Mouse (Mus musculus) forebrain, embryonic 13.5 days (tissue): ENCODE measurements around the gene Mamstr. TPM values are rescaled to one million over a fixed set of nuclear protein-coding genes. Genes with fewer than 3 reads are reported as not detected.
A peak's percentile ranks its signal among the peaks of the same experiment; 100 is the strongest.
"Not testable (repeated sequence)": the region's sequence is repeated elsewhere in the genome, so short reads cannot be mapped to it uniquely, and the experiment has no call there.

Source experiments
- ATAC-seq: fragments of 200-750 bp; cut with Nextera tagmentation; 2 replicates; pipeline ENCODE4 v1.8.0; 2017
- H3K27ac ChIP-seq: fragments of 300-500 bp; sonication (generic); 2 replicates; pipeline ENCODE4 v1.5.1; 2015; ENCODE audit warnings: inconsistent platforms, mild to moderate bottlenecking, moderate library complexity
- H3K27me3 ChIP-seq: fragments of 300-500 bp; sonication (generic); 2 replicates; pipeline ENCODE4 v1.6.1; 2015; ENCODE audit warnings: mild to moderate bottlenecking, inconsistent platforms
- H3K36me3 ChIP-seq: fragments of 300-500 bp; sonication (generic); 2 replicates; pipeline ENCODE4 v1.6.1; 2015; ENCODE audit warnings: mild to moderate bottlenecking, inconsistent platforms; ENCODE audit not compliant: poor library complexity, severe bottlenecking
- H3K4me1 ChIP-seq: fragments of 300-500 bp; sonication (generic); 2 replicates; pipeline ENCODE4 v1.6.1; 2015; ENCODE audit warnings: inconsistent platforms
- H3K4me2 ChIP-seq: fragments of 300-500 bp; sonication (generic); 2 replicates; pipeline ENCODE4 v1.6.1; 2015; ENCODE audit warnings: inconsistent platforms, mild to moderate bottlenecking, moderate library complexity
- H3K4me3 ChIP-seq: fragments of 300-500 bp; sonication (generic); 2 replicates; pipeline ENCODE4 v1.5.1; 2015; ENCODE audit warnings: mild to moderate bottlenecking, inconsistent platforms
- H3K9ac ChIP-seq: fragments of 300-500 bp; sonication (generic); 2 replicates; pipeline ENCODE4 v1.6.1; 2015; ENCODE audit warnings: mild to moderate bottlenecking, inconsistent platforms
- H3K9me3 ChIP-seq: fragments of 300-500 bp; sonication (generic); replicated peaks from 2 replicates; pipeline ENCODE4 v1.6.1; 2016; ENCODE audit warnings: inconsistent platforms
- WGBS: fragments of 180-500 bp; shearing (Covaris S2); methylation state at CpG from one replicate; pipeline ENCODE4 v1.1.7; 2015; 5-methylcytosine and 5-hydroxymethylcytosine counted together
- polyA plus RNA-seq: library from polyadenylated mRNA; unstranded; fragments of >200 nt; fragmentation: Nextera tagmentation; extraction: Ambion mirVana; gene quantifications from 2 replicates; pipeline ENCODE4 v1.2.1, GENCODE M21; 2015

Mamstr gene
- polyA plus RNA-seq, 1 experiment from 2014 or later, result 3.8 TPM

DNA sequence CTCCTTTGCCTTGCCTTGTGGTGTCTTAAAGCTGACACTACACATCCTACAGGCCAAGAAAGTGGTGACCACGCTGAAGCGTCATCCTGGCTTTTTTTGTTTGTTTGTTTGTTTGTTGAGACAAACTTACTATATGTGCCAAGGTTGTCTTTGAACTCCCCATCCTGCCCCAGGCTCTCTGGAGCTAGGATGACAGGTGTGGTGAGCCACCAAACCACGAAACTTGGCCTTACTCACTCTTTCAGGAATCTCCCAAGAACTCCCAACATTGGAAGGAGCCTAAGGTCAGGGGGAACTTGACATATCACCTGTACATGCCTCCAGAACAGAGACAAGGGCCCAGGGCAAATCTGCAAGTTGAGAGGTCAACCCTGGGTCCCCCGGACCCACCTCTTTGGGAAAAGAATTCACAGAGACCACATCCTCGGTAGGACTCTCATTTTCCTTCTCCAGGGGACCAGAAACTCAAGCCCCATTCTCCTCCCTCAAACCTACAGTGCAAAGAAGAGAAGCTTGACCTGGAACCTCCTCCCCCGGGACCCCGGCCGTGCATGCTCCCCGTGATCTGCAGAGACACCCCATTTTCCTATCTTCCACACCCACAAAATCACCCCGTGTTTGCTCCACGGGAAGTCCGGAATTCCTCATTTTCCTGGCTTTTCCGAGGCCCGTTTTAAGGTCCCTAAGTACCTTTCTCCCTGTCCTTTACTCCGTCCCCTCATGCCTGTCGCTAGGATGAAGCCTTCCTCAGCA is 2.9 kb downstream of the Mamstr start:
- Histone ChIP-seq H3K4me1 (peaks cover 37% of the 10 kb centered on the region), H3K27ac (peak overlapping the region; percentile 86), H3K27me3 (0 out of 2 replicates have a peak, but pooled peaks cover 6% of the 10 kb centered on the region), H3K36me3 (no peaks in the 10 kb centered on the region), H3K9ac (peak overlapping the region; percentile 81), H3K4me2 (peak overlapping the region; percentile 87), H3K9me3 (no peaks in the 10 kb centered on the region), H3K4me3 (peak overlapping the region; percentile 48)
- WGBS, result 32% methylated on average over 16 of the region's 16 CpGs
- no peak for ATAC-seq

DNA sequence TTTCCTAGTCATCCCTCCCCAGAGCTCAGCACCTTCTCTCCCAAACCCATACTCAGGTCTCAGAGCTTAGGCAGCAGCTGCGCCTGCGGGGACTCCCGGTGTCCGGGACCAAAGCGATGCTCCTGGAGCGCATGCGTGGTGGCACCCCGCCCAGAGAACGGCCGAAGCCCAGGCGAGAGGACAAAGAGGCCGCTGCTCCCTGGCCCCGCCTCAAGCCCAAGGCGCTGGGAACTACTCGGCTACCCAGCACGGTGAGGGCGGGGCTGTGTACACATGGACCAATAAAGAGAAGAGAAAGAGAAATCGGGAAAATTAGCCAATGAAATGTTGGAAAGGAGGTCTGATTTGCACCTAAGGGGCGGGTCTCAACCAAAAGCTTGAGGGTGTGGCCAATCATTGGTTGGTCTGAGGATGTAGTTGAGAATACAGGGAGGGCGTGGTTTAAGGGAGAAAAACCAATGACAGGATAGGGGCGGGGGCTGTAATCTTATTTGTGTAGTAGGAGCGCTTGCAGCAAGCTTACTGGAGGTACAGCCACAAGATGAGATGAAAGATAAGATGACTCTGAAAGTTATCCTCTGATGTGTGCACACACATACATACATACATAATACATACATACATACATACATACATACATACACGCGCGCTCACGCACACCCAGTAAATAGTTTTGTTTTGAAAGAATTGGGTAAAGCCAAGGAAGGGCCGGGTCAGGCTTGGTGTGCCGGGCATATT is 3.8 kb downstream of the Mamstr start:
- peak overlapping the region; percentile 87 for H3K4me2 ChIP-seq
- WGBS, result under 1% methylated on average over 28 of the region's 28 CpGs
- peak overlapping the region; percentile 86 for H3K27ac ChIP-seq
- peaks cover 30% of the 10 kb centered on the region for H3K4me1 ChIP-seq
- H3K27me3 ChIP-seq, result 0 out of 2 replicates have a peak, but pooled peaks cover 7% of the 10 kb centered on the region
- ATAC-seq, result peak; percentile 92
- no peaks in the 10 kb centered on the region for H3K36me3 ChIP-seq
- no peaks in the 10 kb centered on the region for H3K9me3 ChIP-seq
- H3K9ac ChIP-seq, result peak overlapping the region; percentile 81
- H3K4me3 ChIP-seq, result peak overlapping the region; percentile 48

DNA sequence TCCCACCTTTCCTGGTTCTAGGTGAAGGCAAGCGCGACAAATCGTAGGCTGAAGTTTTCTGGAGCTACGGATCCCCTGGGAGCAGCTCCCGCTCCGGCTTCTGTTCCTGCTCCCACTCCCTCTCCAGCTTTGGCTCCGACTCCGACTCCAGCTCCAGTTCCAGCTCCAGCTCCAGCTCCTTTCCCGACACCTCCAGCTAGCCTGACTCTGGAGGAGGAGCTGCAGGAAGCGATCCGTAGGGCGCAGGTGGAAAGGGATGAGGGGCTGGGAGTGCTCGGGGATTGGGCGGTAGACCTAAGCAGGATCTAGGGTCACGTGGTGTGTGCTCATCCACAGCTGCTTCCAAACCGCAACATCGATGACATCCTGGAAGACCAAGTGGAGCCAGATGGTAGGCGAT is 4.4 kb downstream of the Mamstr start:
- peak overlapping the region; percentile 87 for H3K4me2 ChIP-seq
- 0 out of 2 replicates have a peak, but pooled peaks cover 7% of the 10 kb centered on the region for H3K27me3 ChIP-seq
- no peaks in the 10 kb centered on the region for H3K36me3 ChIP-seq
- H3K9ac ChIP-seq, result peak overlapping the region; percentile 65
- H3K9me3 ChIP-seq, result no peaks in the 10 kb centered on the region
- 1% methylated on average over 18 of the region's 18 CpGs for WGBS
- peak; percentile 39 for ATAC-seq
- H3K4me3 ChIP-seq, result peak overlapping the region; percentile 48
- H3K4me1 ChIP-seq, result peaks cover 30% of the 10 kb centered on the region
- H3K27ac ChIP-seq, result peak overlapping the region; percentile 86

DNA sequence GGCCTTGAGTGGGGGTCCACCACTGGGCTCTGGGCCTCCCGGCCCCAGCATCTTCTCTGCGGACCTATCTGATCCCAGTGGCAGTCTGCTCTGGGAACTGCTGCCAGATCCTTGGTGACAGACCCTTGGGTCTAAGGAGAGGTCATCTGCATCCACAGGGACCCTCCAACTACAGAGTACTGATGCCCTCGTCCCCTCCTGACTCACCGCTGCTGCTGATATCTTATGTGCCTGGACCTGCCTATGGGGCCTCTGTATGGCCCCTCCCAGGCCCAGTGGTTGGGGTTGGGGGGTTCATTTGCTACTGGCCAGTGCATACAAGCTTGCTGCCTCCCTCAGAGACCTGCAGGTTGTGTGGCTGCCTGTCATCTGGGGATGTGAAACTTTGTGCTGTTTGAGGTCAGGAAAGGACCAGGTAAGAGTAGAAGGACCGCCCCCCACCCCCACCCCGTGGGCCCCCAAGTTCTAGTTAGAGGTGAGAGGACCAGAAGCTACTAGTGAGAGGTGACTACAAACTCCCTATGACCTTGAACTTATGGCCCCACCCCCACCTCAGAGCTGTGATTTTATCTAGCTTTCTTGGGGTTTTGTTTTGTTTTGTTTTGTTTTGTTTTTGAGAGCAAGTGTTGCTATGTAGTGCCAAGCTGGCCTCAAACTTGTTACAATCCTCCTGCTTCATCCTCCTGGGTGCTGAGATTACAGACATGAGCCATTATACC is 5.3 kb downstream of the Mamstr start:
- ATAC-seq, result no peak
- H3K4me3 ChIP-seq, result peak overlapping the region; percentile 48; the same call in 1 of the 2 replicates
- WGBS, result 71% methylated on average over 6 of the region's 6 CpGs

DNA sequence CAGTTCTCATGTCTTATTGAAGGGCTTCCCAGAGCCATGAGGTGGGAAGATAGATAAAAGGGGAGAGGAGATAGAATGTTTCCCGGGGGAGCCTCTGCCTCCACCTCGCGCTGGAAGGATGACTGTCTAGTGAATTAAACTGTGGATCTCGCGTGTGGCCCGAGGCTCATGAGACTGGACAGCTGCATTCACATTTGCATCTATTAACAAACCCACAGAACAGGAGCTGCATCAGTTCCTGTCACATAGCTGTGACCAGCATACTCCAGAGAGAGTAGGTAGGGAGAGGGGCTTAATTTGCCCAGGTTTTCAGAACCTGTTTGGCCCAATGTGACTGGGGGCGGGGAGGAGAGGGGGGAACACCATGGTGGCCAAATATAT is 5.8 kb downstream of the Mamstr start:
- H3K4me1 ChIP-seq, result peaks cover 30% of the 10 kb centered on the region
- ATAC-seq, result no peak
- H3K9ac ChIP-seq, result no peak overlapping the region
- no peaks in the 10 kb centered on the region for H3K36me3 ChIP-seq
- H3K27me3 ChIP-seq, result 0 out of 2 replicates have a peak, but pooled peaks cover 7% of the 10 kb centered on the region
- H3K27ac ChIP-seq, result no peak overlapping the region
- no peaks in the 10 kb centered on the region for H3K9me3 ChIP-seq
- H3K4me2 ChIP-seq, result no peak overlapping the region
- H3K4me3 ChIP-seq, result no peak overlapping the region
- 89% methylated on average over 7 of the region's 7 CpGs for WGBS

More for the DNA sequence above, 5.3 kb downstream of the Mamstr start:
- peaks cover 30% of the 10 kb centered on the region for H3K4me1 ChIP-seq
- no peaks in the 10 kb centered on the region for H3K9me3 ChIP-seq
- H3K27ac ChIP-seq, result peak overlapping the region; percentile 86
- no peaks in the 10 kb centered on the region for H3K36me3 ChIP-seq
- H3K9ac ChIP-seq, result peak overlapping the region; percentile 65; the same call in 1 of the 2 replicates
- H3K4me2 ChIP-seq, result peak overlapping the region; percentile 87
- 0 out of 2 replicates have a peak, but pooled peaks cover 7% of the 10 kb centered on the region for H3K27me3 ChIP-seq

DNA sequence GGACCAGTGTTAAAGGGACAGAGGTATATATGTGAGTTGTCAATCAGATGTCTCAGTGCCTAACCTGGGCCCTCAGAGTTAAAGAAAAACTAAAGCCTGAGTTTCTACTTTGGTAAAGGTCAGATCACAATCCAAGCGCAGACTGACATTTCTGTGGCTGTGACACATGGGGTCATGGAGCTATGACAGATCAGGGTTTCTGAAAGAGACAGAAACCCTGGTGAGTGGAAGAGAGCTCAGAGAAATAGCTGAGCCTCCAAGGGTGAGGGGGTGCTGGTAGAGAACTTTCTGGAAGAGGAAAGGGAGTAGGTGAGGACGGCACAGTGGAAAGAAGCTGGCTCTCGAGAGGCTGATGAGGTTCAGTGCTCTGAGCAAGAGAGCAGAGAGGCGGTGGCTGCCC is 6.9 kb downstream of the Mamstr start:
- Histone ChIP-seq H3K27me3 (0 out of 2 replicates have a peak, but pooled peaks cover 7% of the 10 kb centered on the region), H3K9me3 (no peaks in the 10 kb centered on the region), H3K36me3 (no peaks in the 10 kb centered on the region), H3K4me2 (no peak overlapping the region), H3K4me1 (peaks cover 26% of the 10 kb centered on the region), H3K27ac (no peak overlapping the region), H3K9ac (no peak overlapping the region), H3K4me3 (no peak overlapping the region)
- ATAC-seq, result no peak
- 82% methylated on average over 4 of the region's 4 CpGs for WGBS

DNA sequence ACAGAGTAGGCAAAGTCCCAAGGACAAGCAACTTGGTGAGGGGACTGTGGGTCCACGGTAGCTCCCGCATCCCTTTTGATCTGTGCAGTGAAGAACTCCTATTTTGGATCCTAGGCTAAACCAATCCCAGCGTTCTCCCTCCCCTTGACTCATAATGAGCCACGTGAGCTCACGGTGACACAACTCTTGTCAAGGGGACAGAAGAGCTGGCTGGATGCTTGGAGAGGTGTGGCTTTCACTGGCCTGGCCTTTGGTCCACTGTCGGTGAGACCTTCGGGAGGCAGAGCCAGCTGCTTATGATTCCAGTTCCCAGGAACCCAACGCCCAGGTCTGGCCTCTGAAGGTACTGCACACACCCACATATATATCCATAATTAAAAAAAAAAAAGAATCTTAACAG is 9.6 kb downstream of the Mamstr start:
- Histone ChIP-seq H3K9ac (no peak overlapping the region), H3K36me3 (no peaks in the 10 kb centered on the region), H3K4me2 (no peak overlapping the region), H3K4me3 (no peak overlapping the region), H3K27me3 (0 out of 2 replicates have a peak, but pooled peaks cover 7% of the 10 kb centered on the region), H3K9me3 (no peaks in the 10 kb centered on the region), H3K27ac (no peak overlapping the region), H3K4me1 (peaks cover 8% of the 10 kb centered on the region)
- WGBS, result 83% methylated on average over 8 of the region's 8 CpGs
- ATAC-seq, result no peak

DNA sequence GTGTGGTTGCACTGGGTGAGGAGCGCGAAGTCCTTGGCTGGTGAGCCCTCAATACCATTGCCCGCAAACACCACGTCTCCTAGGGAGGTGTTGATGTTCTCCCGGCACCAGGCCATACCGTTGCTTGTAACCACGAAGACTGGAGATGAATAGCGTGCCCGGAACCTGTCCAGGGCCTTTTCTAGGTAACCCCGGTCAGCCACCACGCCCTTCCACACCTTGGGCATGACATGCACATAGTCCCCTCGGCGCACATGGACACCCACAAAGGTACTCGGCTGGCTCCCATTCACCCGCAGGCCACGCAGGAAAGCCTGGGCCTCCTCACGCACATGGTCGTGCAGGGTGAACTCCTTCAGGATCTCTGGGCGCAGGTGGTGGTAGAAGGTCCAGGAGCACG is 10.7 kb downstream of the Mamstr start:
- not testable (repeated sequence) for H3K9ac ChIP-seq, ATAC-seq, H3K4me2 ChIP-seq, H3K4me3 ChIP-seq, H3K9me3 ChIP-seq, H3K4me1 ChIP-seq, H3K36me3 ChIP-seq, H3K27ac ChIP-seq, H3K27me3 ChIP-seq
- 95% methylated on average over 20 of the region's 20 CpGs for WGBS

DNA sequence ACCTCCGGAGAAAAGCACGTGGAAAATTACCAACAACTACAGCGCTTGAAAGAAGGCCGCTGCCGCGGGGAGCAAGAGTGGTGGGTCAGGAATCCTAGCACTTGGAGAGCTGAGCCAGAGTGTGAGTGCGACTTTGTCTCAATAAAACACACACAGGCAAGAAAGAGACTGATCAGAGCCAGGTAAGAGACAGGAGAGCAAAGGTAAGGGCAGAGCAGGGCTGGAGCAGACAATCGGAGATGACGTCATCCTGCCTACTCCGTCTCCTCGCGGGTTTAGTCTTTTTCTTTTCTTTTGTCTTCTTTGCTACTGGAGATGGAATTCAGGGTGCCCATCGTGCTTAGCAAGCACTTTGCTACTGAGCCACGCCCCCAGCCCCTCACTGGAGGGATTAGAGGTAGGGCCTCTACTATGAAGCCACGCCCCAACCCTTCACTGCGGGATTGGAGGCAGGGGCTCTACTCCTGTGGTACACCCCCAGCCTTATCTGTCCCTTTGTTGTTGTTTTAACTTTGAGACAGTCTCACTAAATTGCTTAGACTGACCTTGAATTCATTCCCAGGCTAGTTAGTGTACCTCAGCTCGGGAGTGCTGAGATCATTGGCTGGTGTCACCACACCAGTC is 14.8 kb downstream of the Mamstr start:
- peak; percentile 43; the same call in 1 of the 2 replicates for ATAC-seq
- Histone ChIP-seq H3K4me1 (peaks cover 5% of the 10 kb centered on the region; the same call in 1 of the 2 replicates), H3K4me2 (peak overlapping the region; percentile 40), H3K9ac (no peak overlapping the region), H3K27me3 (no peaks in the 10 kb centered on the region), H3K36me3 (no peaks in the 10 kb centered on the region), H3K9me3 (no peaks in the 10 kb centered on the region), H3K4me3 (no peak overlapping the region), H3K27ac (no peak overlapping the region)
- WGBS, result 30% methylated on average over 17 of the region's 17 CpGs

DNA sequence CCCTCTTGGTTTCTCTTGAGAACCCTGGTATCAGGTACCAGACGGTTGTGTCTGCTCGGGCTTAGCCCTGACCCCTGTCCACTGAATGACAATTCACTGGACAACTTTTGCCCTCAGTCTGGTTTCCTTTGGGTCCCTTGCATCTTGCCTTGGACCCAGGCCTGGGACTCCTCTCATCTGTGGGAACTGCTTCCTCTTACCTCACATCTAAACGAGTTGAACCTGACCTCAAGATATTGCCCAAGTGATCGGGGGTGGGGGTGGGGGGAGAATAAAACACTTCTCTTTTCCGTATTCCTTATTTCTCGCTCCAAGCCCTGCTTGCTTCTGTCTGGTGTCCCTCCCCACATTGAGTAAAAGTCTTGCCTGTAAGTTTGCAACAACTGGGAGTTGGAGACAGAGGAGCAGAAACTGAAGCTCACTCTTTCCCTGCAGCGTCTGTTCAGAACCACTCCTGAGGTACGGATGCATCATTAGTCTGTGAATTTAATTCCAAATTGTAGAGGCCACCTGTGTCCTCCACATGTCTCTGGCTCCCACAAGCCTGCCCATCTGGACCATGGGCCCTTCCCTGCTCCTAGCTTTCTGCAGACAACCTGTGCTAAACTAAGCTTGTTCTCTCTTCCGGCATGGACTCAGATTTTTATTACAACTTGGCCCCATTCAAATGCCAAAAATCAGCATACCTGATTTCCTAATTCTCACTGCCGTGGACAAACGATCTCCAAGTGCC is 21.1 kb downstream of the Mamstr start:
- H3K36me3 ChIP-seq, result no peaks in the 10 kb centered on the region
- H3K9me3 ChIP-seq, result no peaks in the 10 kb centered on the region
- no peaks in the 10 kb centered on the region for H3K4me1 ChIP-seq
- no peak for ATAC-seq
- H3K27ac ChIP-seq, result no peak overlapping the region
- no peak overlapping the region for H3K9ac ChIP-seq
- 83% methylated on average over 11 of the region's 11 CpGs for WGBS
- no peaks in the 10 kb centered on the region for H3K27me3 ChIP-seq
- H3K4me3 ChIP-seq, result no peak overlapping the region
- no peak overlapping the region for H3K4me2 ChIP-seq

DNA sequence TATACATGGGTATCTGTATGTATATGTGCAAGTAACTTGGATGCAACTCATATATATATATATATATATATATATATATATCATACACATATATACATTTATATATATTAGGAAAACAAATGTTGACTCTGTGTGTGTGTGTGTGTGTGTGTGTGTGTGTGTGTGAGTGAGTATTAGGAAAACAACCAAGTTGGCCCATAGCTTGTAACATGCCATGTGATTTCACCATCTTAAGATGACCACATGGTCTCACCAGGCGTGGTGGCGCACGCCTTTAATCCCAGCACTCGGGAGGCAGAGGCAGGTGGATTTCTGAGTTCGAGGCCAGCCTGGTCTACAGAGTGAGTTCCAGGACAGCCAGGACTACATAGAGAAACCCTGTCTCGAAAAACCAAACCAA is 21.9 kb downstream of the Mamstr start:
- ATAC-seq, H3K27me3 ChIP-seq, H3K27ac ChIP-seq, H3K9me3 ChIP-seq, H3K9ac ChIP-seq, H3K36me3 ChIP-seq, H3K4me3 ChIP-seq, H3K4me1 ChIP-seq, H3K4me2 ChIP-seq: not testable (repeated sequence)
- 90% methylated on average over 6 of the region's 6 CpGs for WGBS
